Mouse (Mus musculus): ENCODE data around the gene Adam17. TPM values are rescaled to one million over a fixed set of nuclear protein-coding genes. Genes with fewer than 3 reads are reported as not detected.

Adam17 gene
- polyA plus RNA-seq, 1 experiment from 2014 or later, result 23.0 TPM

Other genes starting within 250 kb of the Adam17 start
- 116 and 119 TPM in 2 replicates for gene Cpsf3, start 88.2 kb downstream of the Adam17 start, polyA plus RNA-seq (2015; fragmentation: Nextera tagmentation; extraction: Ambion mirVana)
- gene Itgb1bp1, start 87.3 kb downstream of the Adam17 start, polyA plus RNA-seq (2015; fragmentation: Nextera tagmentation; extraction: Ambion mirVana), result 37.2 and 40.3 TPM in 2 replicates
- 44.7 and 45.1 TPM in 2 replicates for gene Iah1, start 57.2 kb downstream of the Adam17 start, polyA plus RNA-seq (2015; fragmentation: Nextera tagmentation; extraction: Ambion mirVana)
- gene Ywhaq, start 44.0 kb upstream of the Adam17 start, polyA plus RNA-seq (2015; fragmentation: Nextera tagmentation; extraction: Ambion mirVana), result 1,158 and 1,235 TPM in 2 replicates

Data from midbrain, embryonic 13.5 days (tissue).